Mouse (Mus musculus): Measurements from ENCODE around the gene Ccdc159.

The Ccdc159 gene

DNA sequence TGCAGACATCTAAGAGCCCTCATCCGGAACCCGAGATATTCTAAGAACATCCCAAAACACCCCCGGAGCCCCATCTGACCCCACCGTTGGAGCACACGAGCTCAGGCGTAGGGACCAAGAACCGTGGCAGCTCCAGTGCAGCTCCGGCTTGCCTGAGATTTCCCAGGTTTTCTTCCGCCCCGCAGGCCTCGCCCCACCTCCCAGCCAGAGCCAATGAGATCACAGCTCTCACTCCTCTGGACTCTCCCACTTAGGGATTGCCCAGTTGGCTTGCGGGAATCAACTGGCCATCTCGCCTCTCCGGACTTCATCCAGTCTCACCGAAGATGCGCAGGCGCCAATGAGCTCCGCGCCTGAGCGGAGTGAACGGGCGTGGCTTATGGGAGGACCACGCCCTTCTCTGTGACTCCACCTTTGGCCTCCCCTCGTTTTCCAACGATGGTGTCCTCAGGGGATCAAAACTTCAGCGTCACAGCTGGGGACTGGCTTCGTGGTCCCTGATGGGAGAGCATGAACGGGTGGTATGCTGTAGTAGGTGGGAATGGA, at the start of gene Ccdc159, which contains the start of gene Tmem205:
Ccdc159 (plus strand) TSS at position 264 of the 546 bp plus-strand sequence.
Tmem205 (minus strand) TSS at position 349 of the 546 bp plus-strand sequence.
- DNase-seq (ENCODE audit: low read depth, low spot score): peak; percentile 98

DNA sequence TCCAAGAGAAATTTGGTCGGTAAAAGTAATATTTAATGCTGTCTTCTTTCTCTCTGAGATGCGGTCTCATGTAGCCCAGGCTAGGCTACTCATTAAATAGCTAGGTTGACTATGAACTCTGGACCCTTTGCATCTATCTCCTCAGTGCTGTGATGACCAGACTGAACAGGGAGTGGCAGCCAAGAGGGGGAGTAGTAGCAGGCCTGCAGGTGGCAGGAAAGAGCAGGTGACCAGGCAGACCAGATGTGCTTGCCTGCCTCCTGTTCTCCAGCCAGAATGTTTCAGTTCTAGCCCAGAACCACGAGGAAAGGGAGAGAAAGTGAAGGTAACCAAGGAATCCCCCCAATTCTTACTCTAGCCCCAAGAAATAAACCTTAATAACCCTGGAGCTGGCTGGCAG, 38.0 kb upstream of the Ccdc159 start:
- no peak for DNase-seq (ENCODE audit: low read depth, low spot score)

DNA sequence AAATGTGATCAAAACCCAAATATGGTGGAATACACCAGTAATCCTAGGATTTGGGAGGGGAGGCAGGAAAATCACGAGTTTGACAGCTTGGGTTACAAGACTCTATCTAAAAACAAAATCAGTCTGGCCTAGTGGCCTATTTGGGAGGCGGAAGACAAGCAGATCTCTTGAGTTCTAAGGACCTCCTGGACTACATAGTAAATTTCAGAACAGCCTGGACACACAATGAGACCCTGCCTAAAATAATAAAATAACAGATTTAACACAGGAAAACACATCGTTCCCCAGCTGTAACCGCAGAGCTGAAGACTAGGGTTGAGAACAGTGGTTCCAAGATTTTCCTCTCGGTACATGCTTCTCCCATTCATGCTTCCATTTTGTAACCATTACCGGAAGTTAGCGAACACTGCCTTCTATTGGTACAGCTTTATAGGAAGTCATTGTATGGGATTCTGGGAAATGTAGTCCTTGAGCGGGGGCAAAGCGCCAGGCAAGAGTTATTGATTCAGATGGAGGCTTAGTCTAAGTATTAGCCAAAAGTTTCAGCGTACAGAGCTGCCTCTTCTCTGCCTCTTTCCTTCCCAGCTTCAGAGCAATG, 25.9 kb upstream of the Ccdc159 start:
- peak; percentile 82 for DNase-seq (ENCODE audit: low read depth, low spot score)

DNA sequence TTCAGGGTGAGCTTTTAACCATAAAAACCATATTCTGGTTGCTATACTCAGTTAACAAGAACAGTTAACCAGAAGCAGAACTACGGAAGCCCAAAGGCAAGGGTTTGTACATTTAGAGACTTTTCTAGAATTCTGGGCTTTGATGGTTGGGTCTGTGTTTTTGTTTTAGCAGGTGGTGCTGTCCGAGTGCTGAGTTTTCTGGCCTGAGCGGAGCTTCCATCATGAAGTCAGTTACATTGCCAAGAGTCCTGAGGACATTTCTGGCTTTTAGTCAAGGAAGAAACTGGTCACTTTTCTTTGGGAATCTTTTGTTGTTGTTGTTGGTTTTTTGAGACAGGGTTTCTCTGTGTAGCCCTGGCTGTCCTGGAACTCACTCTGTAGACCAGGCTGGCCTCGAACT, 23.2 kb upstream of the Ccdc159 start:
- DNase-seq (ENCODE audit: low read depth, low spot score): no peak

DNA sequence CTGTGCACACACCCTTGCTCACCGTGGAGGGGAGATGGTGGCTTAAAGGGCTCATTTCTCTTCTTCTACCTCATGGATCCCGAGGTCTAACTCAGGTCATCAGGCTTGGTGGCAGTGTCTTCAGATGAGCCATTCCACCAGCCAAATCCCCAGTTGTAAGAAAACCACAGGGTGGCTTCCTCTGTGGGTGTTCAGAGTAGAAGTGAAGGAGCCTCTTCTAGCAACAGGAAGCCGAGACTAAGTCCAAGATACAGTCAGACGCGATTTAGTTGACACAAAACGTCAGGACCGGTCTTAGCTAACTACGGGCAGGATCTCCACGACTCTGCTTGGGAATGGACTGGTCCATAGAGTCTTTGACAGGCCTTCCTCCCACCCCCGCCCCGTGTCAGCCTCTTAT, 19.1 kb upstream of the Ccdc159 start:
- no peak for DNase-seq (ENCODE audit: low read depth, low spot score)

DNA sequence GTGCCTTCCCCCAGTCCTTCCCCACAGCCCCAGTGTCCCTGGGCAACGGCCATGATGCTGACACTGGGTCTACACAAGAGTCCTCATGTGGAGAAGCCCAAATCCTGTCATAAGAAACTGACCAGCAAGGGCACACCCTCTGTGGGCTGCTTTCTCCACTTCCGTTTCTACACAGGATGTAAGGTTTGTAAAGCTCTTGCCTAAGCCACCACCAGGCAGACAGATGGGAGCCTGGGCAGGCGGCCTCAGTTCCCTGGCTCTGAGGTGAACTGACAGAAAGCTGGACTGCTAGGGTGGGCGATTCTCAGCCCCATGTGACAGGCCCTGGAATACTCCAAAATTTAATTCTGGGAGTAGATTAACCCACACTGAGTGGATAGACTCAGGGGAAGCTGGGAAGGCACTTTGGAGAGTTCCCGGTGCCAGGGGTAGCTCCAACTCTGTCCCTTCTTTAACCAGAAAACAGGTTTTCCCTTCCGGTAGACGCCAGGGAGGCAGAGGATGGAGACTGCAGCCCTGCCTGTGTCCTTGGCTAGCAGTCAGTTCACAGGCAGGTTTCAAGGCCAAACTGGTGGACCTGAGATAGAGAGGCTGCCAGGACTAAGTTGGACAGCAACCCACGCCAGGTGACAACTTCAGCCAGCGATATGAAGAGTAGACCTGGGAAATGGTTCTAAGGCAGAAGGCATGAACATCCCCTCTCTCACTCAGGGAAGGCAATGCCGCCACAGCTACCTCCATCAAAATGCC, 17.6 kb upstream of the Ccdc159 start:
- DNase-seq (ENCODE audit: low read depth, low spot score): no peak

DNA sequence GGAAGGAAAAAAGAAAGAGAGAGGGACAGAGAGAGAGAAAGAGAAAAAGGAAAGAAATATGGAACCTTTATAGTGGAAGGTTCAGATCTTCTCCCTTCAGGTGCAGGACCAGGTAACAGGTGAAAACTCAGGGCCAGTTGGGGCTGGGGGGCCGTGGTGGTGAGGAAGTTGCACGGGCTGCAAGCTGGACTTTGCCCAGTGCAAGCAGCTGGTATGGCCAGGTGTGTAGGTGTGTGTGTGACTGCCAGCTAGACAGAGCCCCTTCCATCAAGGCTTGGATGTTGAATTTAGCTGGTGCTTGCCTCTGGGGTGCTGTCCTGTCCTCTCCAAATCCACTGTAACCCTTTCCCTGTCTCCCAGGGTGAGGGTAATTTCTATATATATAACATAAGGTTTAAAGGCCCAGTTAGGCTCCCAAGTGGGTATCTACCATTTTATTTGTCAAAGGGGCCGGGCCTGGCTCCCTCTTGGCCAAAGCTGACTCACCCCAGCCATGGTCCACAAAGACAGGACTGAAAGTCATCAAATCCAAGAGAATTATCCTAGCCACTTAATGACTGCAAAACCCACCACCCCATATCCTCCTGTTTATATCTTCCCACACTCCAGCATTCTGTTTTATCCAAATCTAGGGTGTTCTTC, 10.3 kb upstream of the Ccdc159 start:
- DNase-seq (ENCODE audit: low read depth, low spot score): no peak

DNA sequence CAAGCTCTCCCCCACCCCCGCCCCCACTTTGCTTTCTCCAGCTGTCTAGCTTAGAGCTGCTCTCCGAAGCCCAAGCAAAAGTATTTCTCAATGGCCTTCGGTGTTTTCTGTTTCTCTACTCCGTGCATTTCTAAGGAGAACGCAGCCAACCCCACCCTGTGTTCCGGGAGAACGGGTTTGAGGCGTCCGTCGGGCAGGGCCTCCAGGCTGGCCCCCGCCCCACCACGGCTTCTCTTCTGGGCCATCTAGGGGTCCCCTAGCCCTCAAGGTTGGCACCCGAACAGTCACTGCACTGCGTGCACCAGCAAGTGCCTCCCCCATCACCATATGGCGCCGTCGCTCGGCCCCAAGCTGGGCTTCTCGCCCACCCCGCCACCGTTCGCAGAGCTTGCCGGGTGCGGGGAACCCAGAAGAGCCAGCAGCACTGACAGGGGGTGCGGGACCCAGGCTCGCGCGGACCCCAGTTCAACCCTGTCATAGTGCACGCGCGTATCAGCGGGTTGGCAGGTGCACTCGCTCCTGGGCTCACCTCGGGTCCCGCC, 9.7 kb upstream of the Ccdc159 start:
- peak; percentile 80 for DNase-seq (ENCODE audit: low read depth, low spot score)

DNA sequence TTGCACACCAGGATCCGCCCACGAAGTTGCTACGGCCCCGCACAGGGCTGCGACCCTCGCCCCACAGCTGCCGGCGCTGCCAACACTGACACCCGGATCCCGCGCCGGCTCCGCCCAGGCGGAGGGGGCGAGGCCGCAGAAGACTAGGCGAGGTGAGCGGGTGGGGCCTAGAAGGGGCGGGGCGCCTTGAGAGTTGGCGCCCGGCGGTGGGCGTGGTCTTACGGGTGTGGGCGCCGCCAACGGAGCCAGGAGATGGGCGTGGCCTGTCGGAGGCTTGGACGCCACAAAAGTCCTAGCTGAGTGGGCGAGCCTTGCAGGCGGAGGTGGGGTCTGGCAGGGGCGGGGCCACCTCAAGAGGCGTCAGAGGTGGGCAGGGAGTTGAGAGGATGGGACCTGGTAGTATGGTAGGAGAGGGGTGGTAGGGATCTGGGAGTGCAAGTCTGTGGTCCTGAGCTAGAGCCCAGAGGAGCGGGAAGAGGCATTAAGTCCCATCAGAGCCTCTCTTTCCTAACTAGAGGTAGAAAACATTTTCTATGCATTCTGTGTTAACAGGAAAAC, 9.2 kb upstream of the Ccdc159 start, which contains the start of gene Rab3d:
Rab3d (minus strand) TSS at position 158 of the 558 bp plus-strand sequence.
- DNase-seq (ENCODE audit: low read depth, low spot score): peak; percentile 79

DNA sequence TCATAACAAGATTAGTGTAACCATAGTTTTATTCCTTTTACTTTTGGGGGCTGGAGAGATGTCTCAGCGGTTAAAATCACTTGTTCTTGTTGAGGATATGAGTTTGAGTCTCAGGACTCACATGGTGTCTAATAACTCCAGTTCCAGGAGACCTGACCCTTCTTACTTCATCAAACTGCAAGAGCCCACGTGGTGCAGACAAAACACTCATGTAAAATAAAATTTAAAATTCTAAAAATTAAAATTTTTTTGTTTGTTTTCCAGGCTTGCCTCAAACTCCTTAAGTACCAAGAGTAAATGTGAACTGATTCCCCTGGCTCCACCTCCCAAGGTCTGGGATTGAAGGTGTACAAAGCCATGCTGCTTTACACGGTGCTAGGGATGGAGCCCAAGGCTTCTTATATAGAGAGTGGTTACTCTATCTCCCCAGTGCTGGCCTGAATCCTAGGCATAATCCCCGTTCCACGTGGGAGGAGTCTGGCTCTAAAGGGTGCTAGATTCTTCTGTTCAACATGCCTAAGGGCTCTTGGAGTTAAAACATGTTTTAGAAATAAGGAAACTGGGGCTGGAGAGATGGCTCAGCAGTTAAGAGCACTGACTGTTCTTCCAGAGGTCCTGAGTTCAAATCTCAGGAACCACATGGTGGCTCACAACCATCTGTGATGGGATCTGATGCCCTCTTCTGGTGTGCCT, 8.4 kb upstream of the Ccdc159 start:
- DNase-seq (ENCODE audit: low read depth, low spot score): peak; percentile 42

DNA sequence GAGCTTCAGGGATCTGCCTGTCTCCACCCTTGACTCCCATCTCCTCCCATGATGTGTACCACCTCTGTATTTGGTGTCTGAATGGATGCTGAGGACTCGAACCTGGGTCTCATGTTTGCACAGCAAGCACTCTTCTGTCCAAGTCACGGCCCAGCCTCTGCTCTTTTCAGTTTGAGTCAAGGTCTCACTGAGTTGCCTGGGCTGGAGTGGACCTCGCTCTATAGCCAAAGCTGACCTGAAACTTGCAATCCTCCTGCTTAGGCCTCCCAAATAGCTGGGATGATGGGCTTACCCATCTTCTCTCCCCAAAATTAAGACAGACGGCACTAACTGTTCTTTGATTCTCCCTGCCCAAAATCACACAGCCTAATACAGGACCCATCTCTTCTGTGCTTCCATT, 4.2 kb upstream of the Ccdc159 start:
- DNase-seq (ENCODE audit: low read depth, low spot score): no peak

DNA sequence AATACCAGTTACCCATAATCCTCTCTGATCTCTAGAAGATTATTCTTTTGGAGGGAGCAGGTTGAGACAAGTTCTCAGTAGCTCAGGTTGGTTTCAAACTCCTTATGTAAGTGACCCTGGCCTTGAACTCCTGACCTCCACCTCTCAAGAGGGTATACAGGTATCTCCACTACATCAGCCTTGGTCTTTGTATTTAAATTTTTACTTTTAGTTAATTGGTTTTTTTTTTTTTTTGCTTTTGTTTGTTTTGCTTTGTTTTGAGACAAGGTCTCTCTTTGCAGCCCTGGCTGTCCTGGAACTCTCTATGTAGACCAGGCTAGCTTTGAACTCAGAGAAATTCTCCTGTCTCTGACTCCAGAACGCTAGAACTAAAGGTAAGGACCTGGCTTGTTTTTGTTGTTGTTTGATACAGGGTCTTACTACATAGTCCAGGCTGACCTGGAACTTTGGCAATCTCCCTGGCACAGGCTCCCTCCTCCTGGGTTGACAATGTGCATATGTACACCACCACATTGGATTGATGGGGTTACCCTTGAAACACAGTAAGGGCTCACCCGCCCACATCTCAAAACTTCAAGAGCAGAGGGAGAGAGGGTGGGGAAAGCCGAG, 3.7 kb upstream of the Ccdc159 start:
- no peak for DNase-seq (ENCODE audit: low read depth, low spot score)

DNA sequence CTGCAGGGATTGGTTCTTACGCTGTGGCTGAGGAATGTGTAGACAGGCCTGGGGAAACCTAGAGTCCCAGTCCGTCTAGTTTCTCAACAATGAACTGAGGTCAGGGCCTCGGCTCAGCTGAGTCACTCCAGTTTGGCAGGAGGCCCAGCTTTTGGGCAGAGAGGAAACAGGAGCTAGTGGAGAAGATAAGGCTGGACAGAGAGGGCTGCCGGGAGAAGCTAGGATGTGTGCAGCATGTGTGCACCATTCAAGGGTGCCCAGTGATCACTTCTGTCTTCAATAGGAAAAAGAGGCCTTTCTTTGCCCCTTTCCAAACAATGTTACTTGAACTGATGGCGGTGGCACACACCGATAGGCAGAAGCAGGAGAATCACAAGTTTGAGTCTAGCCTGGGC, 3.2 kb upstream of the Ccdc159 start:
- DNase-seq (ENCODE audit: low read depth, low spot score): no peak

DNA sequence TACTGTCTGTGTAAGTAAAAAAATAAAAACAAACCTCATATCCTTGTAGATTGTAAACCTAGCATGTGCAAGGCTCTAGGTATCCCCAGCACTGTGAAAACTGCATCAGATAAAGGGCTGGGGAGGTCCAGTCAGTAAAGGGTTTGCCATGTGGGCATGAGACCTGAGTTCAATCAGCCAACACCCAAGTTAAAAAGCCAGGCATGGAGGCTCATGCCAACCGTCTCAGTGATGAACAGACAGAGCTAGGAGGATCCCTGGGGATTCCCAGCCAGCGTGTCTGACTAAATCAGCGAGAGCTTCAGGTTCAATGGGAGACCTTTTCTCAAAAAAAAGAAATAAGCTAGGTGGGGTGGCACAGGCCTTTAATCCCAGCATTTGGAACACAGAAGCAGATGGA, 2.2 kb upstream of the Ccdc159 start:
- DNase-seq (ENCODE audit: low read depth, low spot score): no peak

DNA sequence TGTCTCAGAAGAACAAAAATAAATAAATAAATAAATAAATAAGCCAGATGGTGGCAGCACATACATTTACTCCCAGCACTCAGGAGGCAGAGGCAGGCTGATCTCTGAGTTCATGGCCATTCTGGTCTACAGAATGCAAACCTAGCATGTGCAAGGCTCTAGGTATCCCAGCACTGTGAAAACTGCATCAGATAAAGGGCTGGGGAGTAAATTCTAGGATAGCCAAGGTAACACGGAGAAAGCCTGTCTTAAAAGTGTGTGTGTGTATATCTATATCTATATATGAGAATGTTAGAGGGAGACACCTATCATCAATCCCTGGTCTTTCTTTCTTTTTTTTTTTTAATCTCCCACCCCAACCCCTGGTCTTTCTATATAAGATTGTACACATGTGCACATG, 1.8 kb upstream of the Ccdc159 start:
- DNase-seq (ENCODE audit: low read depth, low spot score): no peak

DNA sequence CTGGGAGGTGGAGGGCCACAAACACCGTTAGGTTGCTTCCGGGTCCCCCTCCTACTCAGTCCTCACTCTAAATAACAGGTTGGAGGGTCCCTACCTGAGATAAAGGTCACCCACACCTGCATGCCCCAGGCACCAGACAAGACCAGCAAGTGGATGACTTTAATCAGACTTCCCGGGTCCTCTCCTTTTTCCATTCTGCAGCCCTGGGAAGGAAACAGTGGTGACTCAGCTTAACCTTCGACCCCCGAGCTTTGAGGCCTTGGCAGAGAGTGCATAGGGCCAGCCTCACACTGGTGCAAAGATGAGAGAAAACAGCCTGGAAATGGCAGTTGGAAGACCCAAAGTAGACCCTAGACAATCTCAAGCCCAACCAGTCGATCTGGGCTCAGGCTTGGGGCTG, 1.1 kb upstream of the Ccdc159 start:
- DNase-seq (ENCODE audit: low read depth, low spot score): no peak

DNA sequence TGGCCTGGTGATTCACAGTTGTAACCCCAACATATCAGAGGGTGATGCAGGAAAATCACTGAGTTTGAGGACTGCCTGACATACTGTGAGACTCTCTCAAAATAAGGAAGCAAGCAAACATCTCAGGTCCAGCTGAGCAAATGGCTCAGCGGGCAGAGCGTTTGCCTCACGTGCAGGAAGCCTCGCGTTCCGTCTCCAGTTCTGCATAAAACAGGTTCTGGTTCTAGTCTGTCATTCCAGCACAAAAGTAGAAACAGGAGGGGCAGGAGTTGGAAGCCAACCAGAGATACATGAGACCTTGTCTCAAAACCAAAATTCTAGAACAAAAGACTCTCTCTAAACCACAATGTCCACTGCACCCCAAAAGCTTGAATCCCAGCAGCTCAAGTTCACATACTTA, 487 bp upstream of the Ccdc159 start:
- DNase-seq (ENCODE audit: low read depth, low spot score): no peak

DNA sequence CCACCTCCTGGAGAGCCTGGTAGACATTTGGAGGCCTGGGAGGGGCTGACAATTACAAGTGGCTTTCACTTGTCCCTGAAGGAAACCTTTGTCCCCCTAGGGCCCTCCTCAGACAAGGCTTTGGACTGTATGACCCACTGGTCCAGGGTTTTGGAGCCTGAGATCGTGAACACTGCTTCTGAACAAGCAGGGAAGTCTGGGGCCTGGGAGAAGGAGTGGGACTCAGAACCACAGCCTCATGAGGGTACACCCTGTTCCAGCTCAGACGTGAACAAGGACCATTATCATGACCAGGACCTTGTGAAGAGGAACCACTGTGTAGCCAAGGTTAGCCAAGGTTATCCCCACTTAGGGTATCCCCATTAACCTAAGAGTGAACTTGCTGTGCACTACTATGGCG, 1.9 kb downstream of the Ccdc159 start:
- DNase-seq (ENCODE audit: low read depth, low spot score): no peak

DNA sequence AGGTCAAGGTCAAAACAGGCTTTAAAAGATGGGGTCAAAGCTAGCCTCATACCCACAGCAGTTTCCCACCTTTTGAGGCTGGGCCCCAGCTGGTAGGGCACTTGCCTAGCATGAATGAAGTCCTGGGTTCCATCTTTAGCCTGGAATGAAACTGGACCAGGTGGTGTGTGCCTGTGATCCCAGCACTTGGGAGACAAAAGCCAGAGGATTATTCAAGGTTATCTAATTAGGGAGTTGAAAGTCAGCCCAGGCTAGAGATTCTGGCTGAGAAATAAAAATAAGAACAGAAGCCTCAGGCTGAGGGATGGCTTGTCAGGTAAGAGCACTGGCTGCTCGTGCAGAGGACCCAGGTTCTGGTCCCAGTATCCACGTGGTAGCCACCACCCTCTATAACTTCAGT, 4.7 kb downstream of the Ccdc159 start:
- no peak for DNase-seq (ENCODE audit: low read depth, low spot score)

DNA sequence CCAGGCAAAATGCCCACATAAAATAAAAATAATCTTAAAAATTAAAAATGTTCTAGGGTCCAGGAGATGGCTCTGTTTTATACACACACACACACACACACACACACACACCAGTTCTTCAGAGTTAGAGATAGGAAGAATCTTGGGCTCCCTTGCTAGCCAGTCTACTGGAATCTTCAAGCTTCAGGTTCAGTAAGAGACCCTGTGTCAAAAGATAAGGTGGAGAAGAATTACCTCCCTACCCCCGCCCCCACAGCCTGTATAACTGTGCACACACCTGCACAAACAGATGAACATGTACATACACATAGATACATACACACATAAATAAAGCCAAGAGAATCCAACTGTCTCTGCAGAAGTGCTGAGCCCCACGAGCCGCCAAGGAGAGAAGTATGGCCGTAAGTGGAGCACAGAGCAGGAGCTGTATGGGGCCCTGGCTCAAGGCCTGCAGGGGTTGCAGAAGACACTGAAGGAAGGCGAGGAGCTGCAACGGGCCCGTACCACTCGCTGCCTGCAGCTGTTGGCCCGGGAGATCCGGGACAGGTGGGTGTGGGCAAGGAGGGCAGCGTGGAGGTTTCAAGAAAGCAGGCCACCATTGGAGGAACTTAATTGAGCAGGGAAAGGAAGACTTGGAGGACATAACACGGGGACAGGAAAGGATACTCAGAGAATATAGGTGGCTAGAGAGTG, 5.3 kb downstream of the Ccdc159 start:
- DNase-seq (ENCODE audit: low read depth, low spot score): no peak

Data from telencephalon, adult 2 months (tissue).